Comparison of ENCODE assay signal across 9 mouse cellular contexts in genomic region chr14:28417019-28417418, GRCm38 (mm10).
A peak's percentile ranks its signal among the peaks of the same experiment; 100 is the strongest.
DNase-seq lines count a peak whose midpoint lies in the region; ATAC-seq and TF ChIP-seq lines count a peak whose summit lies in the region.
"Had no signal": no experiment of that assay in that cellular context is flagged by ENCODE, and none has a peak within 500 bp of the region (broad histone marks: within the 10 kb centered on the region; RNA-seq: fewer than 3 reads in every experiment).

No protein-coding gene starts in this region.

- no peaks in the 10 kb centered on the region for H3K27me3 ChIP-seq in kidney, adult 2 months (replicated peaks; ENCODE audit: control insufficient read depth, insufficient read depth, low read length)
- H3K27me3 ChIP-seq in heart, embryonic 10.5 days (ENCODE audit: insufficient read depth, poor library complexity, severe bottlenecking), result no peaks in the 10 kb centered on the region
- H3K27me3 ChIP-seq in limb, embryonic 12.5 days, result no peaks in the 10 kb centered on the region; the same call in 1 of the 2 replicates

- DNase-seq in kidney, adult 2 months, result peak; percentile 47
- no peak for DNase-seq in kidney, adult 18-20 months
- DNase-seq in embryo, embryonic 9.5 days (ENCODE audit: extremely low spot score), result peak; percentile 20
- peak; percentile 94 for DNase-seq in heart, embryonic 10.5 days (ENCODE audit: low spot score)
- no peak for DNase-seq in frontal cortex, postnatal 25 days (ENCODE audit: low spot score in 2 of 2)
- DNase-seq in gastrocnemius, adult 2 months, result no peak

- no peaks in the 10 kb centered on the region for H3K4me1 ChIP-seq in kidney, adult 2 months (ENCODE audit: control insufficient read depth, insufficient read depth, low read length)
- peaks cover 64% of the 10 kb centered on the region for H3K4me1 ChIP-seq in heart, embryonic 10.5 days
- H3K4me1 ChIP-seq in limb, embryonic 12.5 days (replicated peaks), result peaks cover 64% of the 10 kb centered on the region

- TF ChIP-seq CTCF in kidney, adult 2 months (conservative IDR thresholded peaks at IDR 0.05; ENCODE audit: insufficient read depth, insufficient read length, low read depth, low read length), result no peak
- no peak for TF ChIP-seq CTCF in gastrocnemius, adult 2 months (IDR thresholded peaks at IDR 0.05)

- no peak overlapping the region for H3K4me3 ChIP-seq in kidney, adult 2 months (ENCODE audit: insufficient read depth, low read depth, low read length)
- no peak overlapping the region for H3K4me3 ChIP-seq in heart, embryonic 10.5 days
- H3K4me3 ChIP-seq in limb, embryonic 12.5 days (replicated peaks), result no peak overlapping the region
- no peak overlapping the region for H3K4me3 ChIP-seq in gastrocnemius, adult 2 months

- H3K27ac ChIP-seq in kidney, adult 2 months (ENCODE audit: insufficient read depth, low read depth, low read length), result no peak overlapping the region
- H3K27ac ChIP-seq in heart, embryonic 10.5 days, result peak overlapping the region; percentile 90
- H3K27ac ChIP-seq in limb, embryonic 12.5 days, result peak overlapping the region; percentile 68
- H3K27ac ChIP-seq in gastrocnemius, adult 2 months, result no peak overlapping the region

- no peaks in the 10 kb centered on the region for H3K9me3 ChIP-seq in heart, embryonic 10.5 days
- no peaks in the 10 kb centered on the region for H3K9me3 ChIP-seq in limb, embryonic 12.5 days

- no peak for ATAC-seq in limb, embryonic 12.5 days (ENCODE audit: insufficient number of reproducible peaks, insufficient read depth, low FRiP score, low TSS enrichment, low read depth)
- no peak for ATAC-seq in CD4-positive, CD25-positive, alpha-beta regulatory T cell, adult 4 months

- no peak for TF ChIP-seq POLR2A in kidney, adult 2 months (IDR thresholded peaks at IDR 0.05; ENCODE audit: low read depth, low read length)

- H3K36me3 ChIP-seq in kidney, adult 2 months (ENCODE audit: control insufficient read depth, insufficient read depth, low read length), result no peaks in the 10 kb centered on the region
- H3K36me3 ChIP-seq in heart, embryonic 10.5 days, result no peaks in the 10 kb centered on the region
- no peaks in the 10 kb centered on the region for H3K36me3 ChIP-seq in limb, embryonic 12.5 days

- no peak overlapping the region for H3K4me2 ChIP-seq in limb, embryonic 12.5 days
- H3K4me2 ChIP-seq: midbrain, embryonic 11.5 days had no signal

- intact Hi-C loops in gastrocnemius, adult 2 months (cut with DNase I), result no loop called here

- 27% methylated on average over 8 of the region's 8 CpGs for WGBS in kidney, adult 2 months
- 11% methylated on average over 8 of the region's 8 CpGs for whole genome bisulfite sequencing in heart, embryonic 10.5 days
- WGBS in limb, embryonic 12.5 days, result 10% methylated on average over 8 of the region's 8 CpGs

- no peak overlapping the region for H3K9ac ChIP-seq in limb, embryonic 12.5 days (replicated peaks)

Comparison
In these comparisons a context has a peak if more than half of its experiments do, and no peak if none do; other contexts are left out.
1. DNase-seq: peak in kidney, adult 2 months (single experiment), embryo, embryonic 9.5 days (single experiment) and heart, embryonic 10.5 days (single experiment); none in kidney, adult 18-20 months (single experiment), frontal cortex, postnatal 25 days (0 of 2) and gastrocnemius, adult 2 months (single experiment).
2. H3K27ac ChIP-seq: peak in heart, embryonic 10.5 days (single experiment) and limb, embryonic 12.5 days (single experiment); none in kidney, adult 2 months (single experiment) and gastrocnemius, adult 2 months (single experiment).